Mouse (Mus musculus): ENCODE data around the gene Akt1s1.

Akt1s1 gene

GRCm38 (mm10) chr7:44900632-44901031, 51.8 kb downstream of the Akt1s1 start:
- no peak for DNase-seq (ENCODE audit: low spot score in 2 of 2)

DNA sequence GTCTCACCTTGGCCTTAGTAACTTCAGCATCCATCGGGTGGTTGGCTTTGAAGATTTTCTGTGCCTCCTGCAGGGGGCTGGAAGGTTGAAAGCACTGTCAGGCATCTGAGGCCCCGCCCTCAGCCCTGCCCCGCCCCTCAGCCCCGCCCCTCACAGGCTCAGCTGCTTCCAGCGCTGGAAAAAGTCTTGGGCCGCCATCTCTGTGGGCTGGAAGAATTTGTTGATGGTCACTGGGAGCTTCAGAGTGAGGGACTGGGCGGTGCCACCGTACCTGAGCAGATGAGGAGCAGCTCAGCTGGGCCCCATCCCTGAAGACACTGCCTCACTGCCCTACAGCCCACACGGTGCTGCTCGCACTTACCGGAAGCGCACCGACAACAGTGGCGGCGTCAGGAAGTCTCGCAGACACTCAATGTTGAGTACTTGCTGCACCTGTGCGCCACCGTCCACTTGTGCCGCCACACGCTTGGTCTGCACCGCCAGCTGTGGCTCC, 52.5 kb downstream of the Akt1s1 start:
- peak in 1 of 2 experiments; percentile 21 for DNase-seq (ENCODE audit: low spot score in 2 of 2)
